ENCODE assay signal across 8 mouse cellular contexts in the genomic region with DNA sequence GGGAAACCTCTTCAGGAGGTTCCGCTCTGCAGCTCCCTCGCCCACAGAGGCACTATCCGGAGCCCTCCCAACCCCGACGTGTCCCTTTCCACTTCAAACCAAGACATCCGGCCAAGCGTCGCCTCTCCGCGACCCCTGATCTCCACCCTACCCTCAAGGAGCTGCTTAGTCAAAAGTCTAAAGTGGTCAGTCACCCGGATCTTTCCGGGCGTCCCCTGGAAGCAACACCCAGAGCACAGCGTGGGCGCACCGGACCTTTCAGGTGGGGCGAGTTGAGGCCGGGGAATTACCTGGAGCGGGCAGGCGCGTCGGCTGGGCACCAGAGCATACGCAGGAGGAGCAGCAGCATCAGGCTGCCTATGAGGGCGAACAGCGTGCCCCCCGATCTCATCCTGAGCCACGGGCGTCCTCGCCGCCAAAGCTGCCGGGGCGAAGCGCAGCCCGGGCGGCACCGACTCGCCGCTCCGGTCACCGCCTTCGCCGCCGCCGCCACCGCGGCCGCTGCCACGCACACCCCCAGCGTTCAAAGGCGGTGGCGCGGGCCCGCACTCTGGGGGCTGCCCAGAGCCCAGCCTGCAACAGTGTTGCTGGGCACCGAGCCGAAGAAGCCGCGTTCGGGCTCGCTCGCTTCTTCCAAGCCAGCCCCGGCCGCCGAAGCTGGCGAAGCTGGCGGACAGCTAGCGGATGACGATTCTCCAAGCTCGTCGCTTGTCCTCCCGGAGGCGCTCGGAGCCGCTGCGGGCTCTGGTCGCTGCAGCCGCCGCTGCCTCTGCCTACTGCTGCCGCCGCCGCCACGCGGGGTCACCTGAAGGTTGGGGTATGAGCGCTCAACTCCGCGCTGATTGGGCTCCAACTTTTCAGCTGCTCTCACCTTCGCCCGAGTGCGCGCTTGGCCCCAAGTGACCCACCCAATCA. TPM values are rescaled to one million over a fixed set of nuclear protein-coding genes. Genes with fewer than 3 reads are reported as not detected.
A peak's percentile ranks its signal among the peaks of the same experiment; 100 is the strongest.
DNase-seq lines count a peak whose midpoint lies in the region; ATAC-seq lines count a peak whose summit lies in the region.

No protein-coding gene starts in this region.

- peak overlapping the region; percentile 95 for H3K4me2 ChIP-seq in forebrain, embryonic 14.5 days (ENCODE audit: low read length)
- H3K4me2 ChIP-seq in hindbrain, embryonic 14.5 days (replicated peaks), result peak overlapping the region; percentile 72

- peak; percentile 17 to 40 for DNase-seq in CD8-positive naive resting alpha-beta T cell, adult 2 months (ENCODE audit: low read depth in 2 of 2, low spot score in 2 of 2)
- peak; percentile 46 for DNase-seq in adrenal gland, adult 2 months
- DNase-seq in forebrain, embryonic 14.5 days (ENCODE audit: low spot score), result peak; percentile 70
- DNase-seq in hindbrain, embryonic 14.5 days (ENCODE audit: low spot score), result peak; percentile 64
- peak; percentile 51 for DNase-seq in left cerebral cortex, postnatal 4 days
- peak; percentile 73 for DNase-seq in midbrain, embryonic 10.5 days (ENCODE audit: low spot score)
- DNase-seq in spleen, adult 12 weeks (ENCODE audit: low spot score), result peak; percentile 30

- no peak overlapping the region for H3K27ac ChIP-seq in forebrain, embryonic 14.5 days (ENCODE audit: low read depth, low read length)
- no peak overlapping the region for H3K27ac ChIP-seq in hindbrain, embryonic 14.5 days
- peak overlapping the region; percentile 64 for H3K27ac ChIP-seq in midbrain, embryonic 10.5 days (replicated peaks)

- H3K4me1 ChIP-seq in forebrain, embryonic 14.5 days (ENCODE audit: control insufficient read depth, insufficient read depth, low read length), result 0 out of 2 replicates have a peak, but pooled peaks cover 5% of the 10 kb centered on the region
- no peaks in the 10 kb centered on the region for H3K4me1 ChIP-seq in hindbrain, embryonic 14.5 days (replicated peaks; ENCODE audit: control insufficient read depth, insufficient read depth, low read length)
- peaks cover 14% of the 10 kb centered on the region for H3K4me1 ChIP-seq in midbrain, embryonic 10.5 days

- ATAC-seq in forebrain, embryonic 14.5 days, result peak; percentile 90
- peak; percentile 91 for ATAC-seq in hindbrain, embryonic 14.5 days (ENCODE audit: low FRiP score)
- no peak for ATAC-seq in monocyte, adult 5-6 weeks (replicated peaks; ENCODE audit: insufficient number of reproducible peaks, low FRiP score, low TSS enrichment, poor library complexity, severe bottlenecking)

- intact Hi-C loops in left cerebral cortex, postnatal 4 days (cut with DNase I), result loop anchor here (10.0 kb wide), 1 partner anchor 489 kb away; no protein-coding TSS in a partner anchor

- no peaks in the 10 kb centered on the region for H3K36me3 ChIP-seq in forebrain, embryonic 14.5 days (ENCODE audit: control insufficient read depth, insufficient read depth, low read length)
- H3K36me3 ChIP-seq in hindbrain, embryonic 14.5 days (replicated peaks; ENCODE audit: control insufficient read depth, insufficient read depth), result no peaks in the 10 kb centered on the region
- no peaks in the 10 kb centered on the region for H3K36me3 ChIP-seq in midbrain, embryonic 10.5 days

- WGBS in forebrain, embryonic 14.5 days, result under 1% methylated on average over 79 of the region's 89 CpGs
- under 1% methylated on average over 87 of the region's 89 CpGs for WGBS in hindbrain, embryonic 14.5 days
- WGBS in midbrain, embryonic 10.5 days, result under 1% methylated on average over 89 of the region's 89 CpGs

- peak overlapping the region; percentile 61 for H3K4me3 ChIP-seq in forebrain, embryonic 14.5 days (ENCODE audit: low read depth, low read length)
- H3K4me3 ChIP-seq in hindbrain, embryonic 14.5 days (replicated peaks; ENCODE audit: low read length), result peak overlapping the region; percentile 51
- peak overlapping the region; percentile 71 for H3K4me3 ChIP-seq in midbrain, embryonic 10.5 days

- peaks cover 20% of the 10 kb centered on the region for H3K27me3 ChIP-seq in forebrain, embryonic 14.5 days (replicated peaks; ENCODE audit: control insufficient read depth, insufficient read depth, low read length)
- H3K27me3 ChIP-seq in hindbrain, embryonic 14.5 days (ENCODE audit: control insufficient read depth, insufficient read depth, low read length), result peaks cover 28% of the 10 kb centered on the region
- H3K27me3 ChIP-seq in midbrain, embryonic 10.5 days (ENCODE audit: low read depth, poor library complexity, severe bottlenecking), result peaks cover 63% of the 10 kb centered on the region

- H3K9ac ChIP-seq in forebrain, embryonic 14.5 days (ENCODE audit: low read length), result peak overlapping the region; percentile 65
- H3K9ac ChIP-seq in hindbrain, embryonic 14.5 days, result peak overlapping the region; percentile 60

- H3K9me3 ChIP-seq in forebrain, embryonic 14.5 days (replicated peaks; ENCODE audit: control insufficient read depth, low read length), result no peaks in the 10 kb centered on the region
- H3K9me3 ChIP-seq in hindbrain, embryonic 14.5 days (ENCODE audit: control insufficient read depth, low read length), result no peaks in the 10 kb centered on the region
- no peaks in the 10 kb centered on the region for H3K9me3 ChIP-seq in midbrain, embryonic 10.5 days (replicated peaks)

RNA-seq across cellular contexts. Expression of a gene that starts 0.6 kb away (rescaled TPM):
- 1 to 10 TPM in 1 of 2 experiments, under 1 TPM in 1; 0.79 to 1.0 TPM for total RNA-seq in adrenal gland, adult 2 months (2021)
- polyA plus RNA-seq in adrenal gland, adult 2 months (2012; rRNA removed), result 0.13 and 0.19 TPM in 2 replicates
- polyA plus RNA-seq in forebrain, embryonic 14.5 days (2014; fragmentation: Nextera tagmentation; extraction: Ambion mirVana), result 0.42 and 0.90 TPM in 2 replicates
- 2.9 and 3.9 TPM in 2 replicates for polyA plus RNA-seq in hindbrain, embryonic 14.5 days (2014; fragmentation: Nextera tagmentation; extraction: Ambion mirVana)
- under 1 TPM; 0.87 to 0.98 TPM for total RNA-seq in left cerebral cortex, postnatal 4 days (2021)
- 0.27 and 0.38 TPM in 2 replicates for polyA plus RNA-seq in midbrain, embryonic 10.5 days (2016; fragmentation: Nextera tagmentation; extraction: Ambion mirVana)
- 2.9 to 11.8 TPM (median 5.1 TPM) in 3 replicates for total RNA-seq in monocyte, adult 5-6 weeks (2017)
